Mouse (Mus musculus) heart, adult 8-10 months (tissue): ENCODE measurements around the gene Gpn2. TPM values are rescaled to one million over a fixed set of nuclear protein-coding genes. Genes with fewer than 3 reads are reported as not detected.

Experiments
- DNase-seq: peaks from one replicate; pipeline ENCODE4 v3.0.0; 2022; ENCODE audit warnings: low spot score
- total RNA-seq, 4 experiments: library from RNA; stranded (reverse); gene quantifications; 2 replicates each; pipeline ENCODE4 v1.2.4; 2022

Gpn2 gene
- total RNA-seq, 4 experiments from 2014 or later, result 7.2 to 8.1 (median 8.1) TPM

DNA sequence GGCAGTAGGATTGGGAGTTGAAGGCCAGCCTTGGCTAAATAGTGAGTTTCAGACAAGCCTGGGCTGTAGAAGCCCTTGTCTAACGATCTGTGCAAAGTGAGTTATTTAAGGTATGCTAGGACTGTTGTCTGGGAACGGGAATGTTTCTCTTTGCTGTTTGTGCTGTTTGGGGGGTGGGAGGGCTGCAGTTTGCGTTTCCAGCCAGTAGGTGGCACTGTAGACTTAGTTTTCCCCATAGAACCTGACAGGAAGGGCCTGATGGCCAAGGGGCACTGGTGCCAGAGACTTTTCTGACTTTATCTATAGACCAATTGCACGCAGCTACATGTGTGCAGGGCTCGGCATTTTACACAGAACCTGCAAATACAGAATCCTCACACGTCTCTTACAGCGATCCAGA, 8.4 kb downstream of the Gpn2 start:
- DNase-seq, result peak; percentile 58

GRCm38 (mm10) chr4:133595538-133595937, 11.4 kb downstream of the Gpn2 start:
- DNase-seq, result no peak

- DNase-seq, result no peak
These were observed 11.9 kb downstream of the Gpn2 start for GRCm38 (mm10) chr4:133596084-133596483.

DNA sequence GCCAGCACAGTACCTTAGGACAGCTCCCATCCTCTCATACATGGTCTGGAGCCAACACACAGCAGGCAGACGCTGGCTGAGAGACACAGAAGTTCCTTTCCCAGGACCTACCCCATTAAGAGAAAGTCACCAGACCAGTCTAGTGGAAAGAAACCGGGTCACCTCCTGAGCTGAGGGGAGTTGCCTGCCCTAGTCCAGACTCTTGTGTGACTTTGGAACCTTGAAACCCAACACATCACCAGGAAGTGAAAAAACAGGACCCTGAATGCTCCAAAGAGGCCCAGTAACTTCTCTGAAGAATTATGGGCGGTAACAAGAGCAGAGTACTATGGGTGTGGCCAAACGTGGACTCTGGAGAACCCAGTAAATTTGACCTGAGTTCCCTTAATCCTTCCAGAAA, 14.5 kb downstream of the Gpn2 start:
- no peak for DNase-seq

DNA sequence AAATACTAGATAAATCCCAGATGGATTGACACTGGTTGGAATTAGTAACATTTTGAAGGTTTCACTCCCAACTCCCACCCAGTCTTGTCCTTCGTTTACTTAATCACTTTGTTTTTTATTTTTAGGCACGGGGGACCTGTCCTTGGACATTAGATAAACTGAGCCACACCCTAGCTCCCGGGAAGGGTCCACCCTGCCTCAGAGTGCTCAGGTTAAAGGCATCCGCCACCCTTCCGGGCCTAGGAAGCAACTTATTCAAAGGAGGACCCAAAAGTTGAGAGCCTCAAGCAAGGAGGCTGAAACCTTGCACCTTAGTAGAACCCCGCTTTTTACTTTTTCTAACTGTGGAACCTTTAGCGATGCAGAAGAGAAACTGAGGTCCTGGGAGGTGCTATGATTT, 15.0 kb downstream of the Gpn2 start:
- DNase-seq, result no peak

- peak; percentile 91 for DNase-seq
These were observed 15.5 kb downstream of the Gpn2 start for GRCm38 (mm10) chr4:133599571-133600073.

- no peak for DNase-seq
These were observed 16.1 kb downstream of the Gpn2 start for GRCm38 (mm10) chr4:133600306-133600705.

- no peak for DNase-seq
These were observed 17.6 kb downstream of the Gpn2 start, which contains the start of gene Sfn for GRCm38 (mm10) chr4:133601721-133602218. Gene Sfn (minus strand): TSS chr4:133602168.

DNA sequence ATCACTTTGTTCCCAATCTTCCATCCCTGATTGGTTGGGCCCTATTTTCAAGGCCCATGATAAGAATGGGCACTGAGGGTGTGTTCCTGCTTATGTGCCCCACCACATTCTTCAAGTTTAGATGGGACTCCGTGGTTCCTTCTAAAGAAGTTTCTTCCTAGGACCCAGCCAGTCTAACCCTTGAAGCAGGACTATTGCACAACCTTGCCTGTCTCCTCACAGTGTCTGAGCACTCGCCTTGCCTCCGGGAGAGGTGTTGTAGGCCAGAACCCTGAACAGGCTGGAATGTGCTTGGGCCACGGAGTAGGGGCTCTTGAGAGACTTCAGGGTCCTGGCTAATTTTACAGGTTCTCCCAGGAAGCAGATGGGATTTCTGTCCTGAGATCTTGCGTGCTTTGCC, 18.9 kb downstream of the Gpn2 start:
- DNase-seq, result no peak

DNA sequence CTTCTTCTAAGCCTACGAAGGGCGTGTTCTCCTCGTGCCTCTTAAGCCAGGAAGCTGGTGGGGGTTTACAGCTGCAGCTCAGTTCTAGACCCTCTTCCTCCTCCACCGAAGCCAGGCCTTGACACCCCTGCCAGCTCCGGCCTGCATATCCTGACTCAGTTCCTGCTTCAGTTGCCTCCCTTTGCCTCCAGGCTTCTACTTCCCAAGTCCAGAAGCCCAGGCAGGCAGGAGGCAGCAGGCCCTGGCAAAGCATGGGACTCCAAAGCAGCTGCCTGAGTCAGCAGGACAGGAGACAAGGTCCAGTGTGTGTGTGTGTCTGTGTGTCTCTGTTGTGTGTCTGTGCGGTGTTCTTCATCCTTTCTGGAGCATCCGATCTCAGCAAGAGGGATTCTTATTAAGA, 20.0 kb downstream of the Gpn2 start:
- no peak for DNase-seq

- DNase-seq, result no peak
These were observed 20.7 kb downstream of the Gpn2 start for GRCm38 (mm10) chr4:133604856-133605255.

DNA sequence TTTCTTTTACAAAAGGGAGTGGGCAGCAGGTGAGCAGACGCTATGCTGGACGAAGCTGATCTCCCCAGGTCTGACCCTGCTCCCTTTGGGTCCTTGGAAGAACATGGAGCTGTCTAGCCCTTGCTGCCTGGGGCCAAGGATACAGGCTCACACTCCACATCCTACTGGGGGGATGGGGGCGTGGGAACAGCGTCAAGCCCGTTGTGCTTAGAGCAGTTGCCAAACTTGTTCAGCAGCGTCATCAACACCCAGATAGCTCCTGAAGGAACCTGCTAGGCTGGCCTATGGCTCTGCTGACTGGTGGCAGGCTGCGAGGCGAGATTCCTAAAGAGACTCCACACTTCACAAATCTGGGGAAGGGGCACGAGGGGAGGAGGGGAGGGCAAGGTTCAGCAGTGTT, 21.2 kb downstream of the Gpn2 start:
- DNase-seq, result no peak

DNA sequence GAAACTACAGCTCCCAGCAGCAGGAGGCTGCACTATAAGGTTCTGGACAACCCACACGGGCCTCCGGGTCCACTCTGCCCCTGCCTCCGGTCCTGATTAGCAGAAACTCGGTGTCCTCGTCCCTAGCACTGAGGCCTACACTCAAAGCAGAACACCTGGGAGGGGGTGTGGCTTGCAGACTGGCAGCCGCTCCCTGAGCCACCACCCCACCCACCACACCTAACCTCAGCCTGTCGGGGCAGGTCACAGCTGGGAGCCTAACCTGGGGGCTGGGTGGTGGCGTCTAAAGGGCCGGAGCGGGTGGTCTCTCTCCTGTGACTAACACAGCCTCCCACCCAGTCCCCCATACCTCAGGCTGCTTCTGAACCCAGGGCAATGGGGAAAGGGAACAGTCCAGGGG, 23.1 kb downstream of the Gpn2 start:
- no peak for DNase-seq

DNA sequence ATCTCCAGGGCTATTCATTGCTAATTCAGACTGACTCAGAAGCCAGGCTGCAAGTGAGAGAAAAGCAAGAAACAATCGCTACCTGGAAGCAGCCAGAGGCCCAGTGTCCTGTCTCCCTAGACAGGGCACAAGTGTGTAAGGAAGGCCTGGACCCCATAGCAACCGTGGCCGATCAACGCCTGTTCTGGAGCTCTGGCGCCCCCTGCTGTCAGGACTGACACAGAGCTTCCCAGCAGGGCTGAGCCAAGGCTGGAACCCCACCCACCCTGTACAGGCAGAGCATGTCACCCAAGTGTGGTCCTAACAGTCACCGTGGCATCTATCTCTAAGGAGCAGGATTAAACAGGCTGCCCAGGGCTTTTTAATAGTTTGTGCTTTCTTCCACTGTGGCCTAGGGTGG, 25.6 kb downstream of the Gpn2 start:
- DNase-seq, result peak; percentile 75

GRCm38 (mm10) chr4:133611815-133612214, 27.7 kb downstream of the Gpn2 start:
- DNase-seq, result no peak

DNA sequence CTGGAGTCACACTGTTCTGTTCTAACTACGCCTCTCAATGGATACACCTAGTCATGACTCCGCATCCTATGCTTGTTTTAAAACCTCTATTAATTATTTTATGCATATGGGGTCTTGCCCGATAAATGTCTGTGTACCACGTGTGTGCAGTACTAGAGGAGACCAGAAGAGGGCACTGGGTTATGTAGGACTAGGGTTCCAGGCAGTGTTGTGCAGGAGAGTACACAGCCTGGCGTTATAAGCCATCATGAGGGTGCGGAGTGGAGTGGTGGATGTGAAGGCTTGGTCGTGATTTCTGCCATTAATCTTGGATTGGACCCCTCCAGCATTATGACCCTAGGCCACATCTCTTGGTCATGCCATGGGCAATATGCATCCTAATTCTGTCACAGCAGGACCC, 28.3 kb downstream of the Gpn2 start:
- DNase-seq, result no peak

DNA sequence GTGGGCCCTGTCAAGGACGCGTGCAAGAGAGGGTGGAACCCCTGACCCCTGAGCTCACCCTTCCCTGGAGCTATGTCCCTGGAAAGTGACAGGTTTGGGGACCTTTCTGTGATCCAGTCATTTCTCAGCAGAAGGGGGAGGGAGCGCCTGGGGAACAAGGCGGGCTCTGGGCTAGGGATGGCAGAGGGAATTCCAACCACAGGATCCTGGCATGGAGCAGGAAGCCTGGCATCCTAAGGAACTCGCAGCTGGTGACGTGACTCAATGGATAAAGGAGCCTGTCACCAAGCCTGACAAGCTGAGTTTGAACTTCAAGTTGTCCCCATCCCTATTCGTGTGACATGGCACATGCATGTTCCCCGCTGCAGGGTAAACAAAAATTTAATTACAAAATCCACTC, 28.9 kb downstream of the Gpn2 start:
- DNase-seq, result no peak

GRCm38 (mm10) chr4:133613867-133614266, 29.7 kb downstream of the Gpn2 start:
- no peak for DNase-seq

GRCm38 (mm10) chr4:133614274-133614761, 30.2 kb downstream of the Gpn2 start:
- no peak for DNase-seq

- DNase-seq, result no peak
These were observed 31.3 kb downstream of the Gpn2 start for GRCm38 (mm10) chr4:133615416-133615815.

- DNase-seq, result no peak
These were observed 33.8 kb downstream of the Gpn2 start for GRCm38 (mm10) chr4:133617936-133618335.

DNA sequence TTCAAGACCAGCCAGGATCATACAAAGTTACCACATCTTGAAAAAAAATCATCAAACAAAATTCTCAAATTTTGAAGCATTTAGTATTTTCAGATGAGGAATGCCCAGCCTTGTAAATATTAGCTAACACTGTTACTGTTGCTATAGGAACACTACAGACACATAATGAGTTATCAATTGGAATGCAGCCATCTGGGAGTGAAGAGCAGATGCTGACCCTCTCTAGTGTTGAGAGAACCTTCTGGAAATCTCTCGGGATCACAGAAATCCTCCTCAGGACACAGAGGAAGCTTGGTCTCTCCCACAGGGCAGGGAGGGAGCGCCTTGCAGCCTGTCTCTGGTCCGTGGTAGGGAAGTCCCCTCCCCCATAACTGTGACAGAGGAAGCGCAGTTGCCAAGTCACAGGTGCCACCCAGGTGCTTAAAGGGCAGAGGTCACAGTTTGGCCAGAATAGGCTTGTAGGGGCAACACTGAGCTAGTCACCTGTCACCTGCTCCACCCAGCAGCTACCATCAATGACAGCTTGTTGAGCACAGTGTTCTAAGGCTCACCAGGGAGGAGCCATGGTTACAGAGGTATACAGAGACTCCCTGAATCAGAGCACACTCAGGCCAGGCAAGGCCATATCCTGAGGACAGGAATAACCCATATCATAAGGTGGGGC, 35.4 kb downstream of the Gpn2 start:
- no peak for DNase-seq

GRCm38 (mm10) chr4:133620668-133621067, 36.5 kb downstream of the Gpn2 start:
- no peak for DNase-seq
